Mouse (Mus musculus): ENCODE results near the gene Wdr89.

Gene Wdr89

DNA sequence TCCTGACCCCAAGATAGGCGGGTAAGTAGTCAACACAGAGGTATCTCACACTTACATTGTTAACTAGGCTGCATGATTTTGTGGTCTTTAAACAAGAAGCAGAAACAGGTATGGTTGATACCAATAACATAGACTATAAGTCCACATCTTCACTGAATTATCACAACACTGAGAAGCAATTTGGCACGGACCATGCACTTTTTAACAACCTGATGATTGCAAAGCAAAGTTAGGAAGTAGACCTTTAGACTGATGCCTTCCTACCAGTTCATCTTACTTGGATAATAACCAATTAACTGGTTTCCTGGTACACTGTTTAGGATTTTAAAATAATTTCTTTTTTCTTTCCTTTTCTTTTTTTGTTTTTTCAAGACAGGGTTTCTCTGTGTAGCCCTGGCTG lies 1.1 kb downstream of the Wdr89 start:
- DNase-seq, result peak in 1 of 2 experiments; percentile 36

DNA sequence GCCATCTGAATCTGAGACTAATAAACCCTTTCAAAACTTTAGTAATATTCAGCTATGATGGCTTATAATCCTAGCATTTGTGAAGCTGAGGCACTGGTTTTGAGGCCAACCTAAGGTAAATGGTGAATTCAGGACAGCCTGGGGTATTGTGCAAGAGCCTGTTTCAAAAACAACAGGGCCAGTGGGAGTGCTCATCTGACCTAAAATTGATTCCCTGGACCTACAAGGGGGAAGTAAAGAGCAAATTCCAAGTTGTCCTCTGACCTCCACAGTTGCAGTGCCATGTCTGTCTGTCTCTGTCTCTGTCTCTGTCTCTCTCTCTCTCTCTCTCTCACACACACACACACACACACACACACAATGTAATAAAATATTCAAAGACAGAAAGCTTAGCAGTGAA lies 2.4 kb downstream of the Wdr89 start:
- peak in 1 of 2 experiments; percentile 39 for DNase-seq

GRCm38 (mm10) chr12:75664516-75664810 lies 4.9 kb downstream of the Wdr89 start:
- peak; percentile 56 to 80 for DNase-seq

DNA sequence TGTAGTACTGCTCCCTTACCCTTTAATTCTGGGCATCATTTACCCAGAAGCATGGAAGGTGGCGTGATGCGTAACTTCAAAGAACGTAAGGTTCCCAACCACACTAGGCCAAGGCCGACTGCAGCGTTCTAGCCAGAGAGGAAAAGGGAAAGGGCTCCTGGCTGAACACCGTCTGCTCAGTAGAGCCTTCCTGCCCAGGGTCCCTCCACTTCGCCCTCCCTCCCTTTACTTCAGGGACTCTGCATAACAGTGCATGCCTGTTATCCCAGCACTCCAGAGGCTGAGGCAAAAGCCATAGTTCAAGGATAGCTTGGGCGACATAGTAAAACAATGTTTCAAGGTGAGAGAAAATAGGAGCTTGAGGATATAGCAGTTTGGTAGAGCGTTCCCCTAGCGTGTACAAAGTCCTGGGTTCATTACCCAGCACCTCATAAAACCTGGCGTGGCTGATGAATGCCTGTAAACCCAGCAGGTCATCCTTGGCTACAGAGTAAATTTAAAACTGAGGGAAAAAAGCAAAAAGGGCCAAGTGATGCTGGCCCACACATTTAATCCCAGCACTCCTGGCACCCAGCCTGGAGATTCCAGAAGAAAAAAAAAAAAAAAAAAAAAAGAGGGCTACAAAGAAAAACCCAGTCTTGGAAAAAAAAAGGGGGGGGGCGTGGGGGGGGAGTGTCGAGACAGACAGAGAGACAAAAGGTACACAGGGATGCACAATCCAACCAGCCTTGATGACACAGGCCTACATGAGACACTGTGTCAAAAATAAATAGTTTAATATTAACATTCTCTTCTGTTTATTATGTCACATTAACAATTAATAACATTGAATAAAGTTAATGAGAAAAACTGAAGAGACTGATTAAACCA lies 5.5 kb downstream of the Wdr89 start:
- DNase-seq, result peak; percentile 74 to 78

DNA sequence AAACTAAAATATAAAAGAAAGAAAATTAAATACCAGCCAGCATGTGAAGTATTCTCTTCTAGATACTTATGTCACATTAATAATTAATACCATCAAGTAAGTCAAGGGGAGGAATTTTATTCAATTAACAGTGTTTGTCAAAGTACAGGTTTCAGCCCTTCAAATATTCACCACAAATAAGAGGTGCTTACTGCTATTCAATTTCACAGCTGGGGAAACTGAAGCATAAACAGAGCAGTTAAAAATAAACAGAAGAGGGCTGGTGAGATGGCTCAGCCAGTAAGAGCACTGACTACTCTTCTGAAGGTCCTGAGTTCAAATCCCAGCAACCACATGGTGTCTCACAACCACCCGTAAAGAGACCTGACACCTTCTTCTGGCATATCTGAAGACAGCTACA lies 7.0 kb downstream of the Wdr89 start:
- peak in 1 of 2 experiments; percentile 27 for DNase-seq

DNA sequence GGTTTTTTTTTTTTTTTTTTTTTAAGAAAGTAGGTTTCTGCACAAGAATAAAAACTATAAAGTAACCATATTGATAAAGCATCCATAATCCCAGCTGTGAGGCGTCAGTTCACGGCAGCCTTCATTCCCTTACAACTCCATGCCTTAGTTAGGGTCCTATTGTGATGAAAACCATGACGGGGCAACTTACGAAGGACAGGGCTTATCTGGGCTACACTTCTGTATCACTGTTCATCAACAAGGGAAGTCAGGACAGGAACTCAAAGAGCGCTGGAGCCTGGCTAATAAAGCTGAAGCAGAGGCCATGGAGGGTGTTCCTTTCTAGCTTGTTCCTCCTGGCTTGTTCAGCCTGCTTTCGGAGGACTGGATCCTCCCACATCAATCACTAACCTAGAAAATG lies 10.9 kb downstream of the Wdr89 start:
- no peak for DNase-seq

DNA sequence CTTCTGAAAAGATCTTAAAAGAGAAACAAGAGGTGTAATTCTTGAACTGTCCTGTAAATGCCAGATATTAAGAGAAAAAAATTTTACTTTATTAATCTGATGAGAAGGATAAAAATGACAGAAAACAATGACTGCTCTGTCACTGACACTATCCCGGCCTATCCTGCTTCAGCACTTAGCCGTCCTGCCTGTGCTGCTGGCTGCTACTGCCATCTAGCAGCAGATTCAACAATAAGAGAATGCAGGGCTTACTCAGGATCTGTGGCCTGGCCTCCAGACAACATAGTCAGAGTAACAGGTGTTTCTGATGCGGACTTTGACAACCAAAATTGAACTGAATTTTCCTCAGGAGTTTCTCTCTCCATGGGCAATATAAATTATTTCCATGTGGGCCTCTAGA lies 12.8 kb downstream of the Wdr89 start:
- peak; percentile 62 to 70 for DNase-seq

- DNase-seq, result no peak
Observed at GRCm38 (mm10) chr12:75654247-75654801, 15.0 kb downstream of the Wdr89 start.

- no peak for DNase-seq
Observed at GRCm38 (mm10) chr12:75649706-75650093, 19.6 kb downstream of the Wdr89 start.

DNA sequence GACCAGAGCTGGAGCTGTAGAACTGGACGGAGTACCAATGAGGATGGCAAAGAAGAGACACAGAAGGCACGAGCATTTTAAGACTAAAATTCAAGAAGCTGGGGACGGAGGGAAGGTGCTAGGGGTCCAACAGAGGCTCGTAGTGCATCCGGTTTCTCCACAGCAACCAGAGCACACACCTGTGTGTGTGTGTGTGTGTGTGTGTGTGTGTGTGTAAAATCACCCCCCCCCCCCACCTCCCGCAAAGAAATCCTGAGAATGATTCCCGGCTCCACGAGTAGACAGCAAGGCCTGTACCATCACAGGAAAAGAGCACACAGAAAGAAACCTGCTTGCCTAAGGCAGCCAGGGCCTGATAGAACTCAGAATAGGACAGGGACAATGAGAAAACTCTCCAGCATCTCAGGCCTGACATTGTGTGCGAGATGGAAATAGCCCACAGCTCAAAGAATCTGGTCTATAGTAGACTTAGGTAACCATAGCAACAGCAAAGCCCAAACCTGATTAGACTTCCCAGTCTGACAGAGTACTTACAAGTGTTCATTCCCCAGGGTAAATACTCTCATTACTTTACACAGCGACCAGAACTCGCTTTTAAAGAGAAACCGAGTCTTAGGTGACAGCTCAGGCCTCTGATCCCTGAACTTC lies 20.2 kb downstream of the Wdr89 start:
- no peak for DNase-seq

DNA sequence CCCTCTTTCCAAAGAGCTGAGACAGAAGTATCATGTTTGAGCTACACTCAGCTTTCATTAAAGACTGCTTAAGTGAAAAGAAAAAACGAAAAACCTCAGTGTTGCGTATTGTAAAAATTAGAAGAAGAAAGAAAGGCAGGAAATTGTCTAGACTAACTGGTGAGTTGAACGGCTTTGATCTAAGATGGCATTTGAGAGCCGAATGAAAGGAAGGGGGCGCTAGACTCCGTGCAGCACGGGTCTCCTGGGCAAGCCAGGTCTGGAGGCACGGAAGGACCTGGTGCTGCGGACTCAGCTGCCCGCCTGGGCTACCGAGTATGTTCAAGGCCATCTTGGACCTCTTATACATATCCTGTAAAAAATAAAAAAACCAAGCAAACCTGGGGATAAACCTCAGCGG lies 21.1 kb downstream of the Wdr89 start:
- DNase-seq, result peak in 1 of 2 experiments; percentile 58

DNA sequence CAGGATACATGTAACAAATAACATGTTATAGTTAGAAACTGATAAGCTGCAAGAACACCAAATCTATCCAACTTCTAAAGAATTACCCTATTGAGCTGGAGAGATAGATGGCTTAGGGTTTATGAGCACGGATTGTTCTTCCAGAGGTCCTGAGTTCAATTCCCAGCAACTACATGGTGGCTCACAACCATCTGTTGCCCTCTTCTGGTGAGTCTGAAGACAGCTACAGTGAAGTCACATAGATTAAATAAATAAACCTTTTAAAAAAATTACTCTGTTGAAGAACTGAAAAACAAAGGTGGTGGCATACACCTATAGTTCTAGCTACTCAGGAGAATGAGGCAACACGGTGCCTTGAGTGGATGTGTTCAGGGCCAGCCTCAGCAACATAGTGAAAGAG lies 21.7 kb downstream of the Wdr89 start:
- DNase-seq, result no peak

GRCm38 (mm10) chr12:75645780-75646179 lies 23.6 kb downstream of the Wdr89 start:
- peak in 1 of 2 experiments; percentile 35 for DNase-seq

- no peak for DNase-seq
Observed at GRCm38 (mm10) chr12:75641726-75642125, 27.6 kb downstream of the Wdr89 start.

- no peak for DNase-seq
Observed at GRCm38 (mm10) chr12:75638345-75638744, 31.0 kb downstream of the Wdr89 start.

DNA sequence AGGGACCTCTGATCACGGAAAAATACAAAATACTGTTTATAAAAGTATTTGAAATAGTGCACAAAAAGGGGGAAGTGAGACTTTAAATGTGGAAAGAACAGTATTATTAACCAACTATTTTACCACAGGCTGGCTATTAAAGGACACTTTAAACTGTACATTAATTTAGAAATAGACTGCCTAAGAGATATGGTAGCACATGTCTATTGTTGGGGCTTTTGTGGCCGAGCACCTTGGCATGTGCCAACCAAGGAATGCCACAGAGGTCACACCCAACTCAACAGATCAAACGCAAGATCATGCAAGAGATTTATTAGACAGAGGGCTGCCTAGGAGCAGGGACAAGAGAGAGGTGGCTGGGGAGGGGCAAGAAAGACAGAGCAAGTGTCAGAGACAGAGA lies 32.2 kb downstream of the Wdr89 start:
- no peak for DNase-seq

GRCm38 (mm10) chr12:75635771-75636430 lies 33.4 kb downstream of the Wdr89 start:
- no peak for DNase-seq

- DNase-seq, result no peak
Observed at GRCm38 (mm10) chr12:75629618-75630017, 39.7 kb downstream of the Wdr89 start.

GRCm38 (mm10) chr12:75623292-75623691 lies 46.0 kb downstream of the Wdr89 start:
- no peak for DNase-seq

DNA sequence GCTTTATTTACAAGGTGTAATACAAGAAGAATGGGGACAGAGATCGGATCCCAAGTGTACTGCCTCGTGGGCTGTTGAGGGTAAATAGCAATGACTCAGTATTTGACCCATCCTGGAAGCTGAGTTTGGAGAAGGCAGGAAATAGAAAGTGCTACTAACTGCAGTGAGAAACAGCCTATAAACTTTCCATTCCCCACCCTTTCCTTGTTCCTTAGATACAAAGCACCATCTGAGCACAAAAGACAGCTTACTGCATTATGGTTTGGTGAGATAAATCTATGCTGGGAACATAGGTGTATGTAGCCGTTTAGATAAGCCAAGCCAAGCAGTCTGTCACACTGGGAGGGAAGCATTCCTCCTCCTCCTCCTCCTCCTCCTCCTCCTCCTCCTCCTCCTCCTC lies 46.5 kb downstream of the Wdr89 start:
- no peak for DNase-seq

- no peak for DNase-seq
Observed at GRCm38 (mm10) chr12:75616841-75617240, 52.5 kb downstream of the Wdr89 start.

GRCm38 (mm10) chr12:75616158-75616791 lies 53.1 kb downstream of the Wdr89 start:
- DNase-seq, result peak; percentile 31 to 49

GRCm38 (mm10) chr12:75615556-75615955 lies 53.8 kb downstream of the Wdr89 start:
- DNase-seq, result peak; percentile 28 to 42
